Mouse (Mus musculus): ENCODE measurements at regions not wholly inside any gene's neighbourhood (a gene's known extent, or its start where the extent isn't known, plus 50 kb on each side); places are given as distances from the start of the nearest gene placed in this dataset.

GRCm38 (mm10) chr8:47769452-47769851, 52.5 kb upstream of the Cldn24 start:
- 83% methylated on average over 5 of the region's 5 CpGs for WGBS
- no peak for ATAC-seq (ENCODE audit: borderline replicate concordance, extremely low read depth, low FRiP score, low TSS enrichment)
- Histone ChIP-seq H3K9ac (no peak overlapping the region), H3K27ac (no peak overlapping the region), H3K9me3 (no peaks in the 10 kb centered on the region), H3K4me3 (no peak overlapping the region), H3K36me3 (no peaks in the 10 kb centered on the region), H3K4me2 (no peak overlapping the region), H3K4me1 (peaks cover 4% of the 10 kb centered on the region), H3K27me3 (no peaks in the 10 kb centered on the region)

DNA sequence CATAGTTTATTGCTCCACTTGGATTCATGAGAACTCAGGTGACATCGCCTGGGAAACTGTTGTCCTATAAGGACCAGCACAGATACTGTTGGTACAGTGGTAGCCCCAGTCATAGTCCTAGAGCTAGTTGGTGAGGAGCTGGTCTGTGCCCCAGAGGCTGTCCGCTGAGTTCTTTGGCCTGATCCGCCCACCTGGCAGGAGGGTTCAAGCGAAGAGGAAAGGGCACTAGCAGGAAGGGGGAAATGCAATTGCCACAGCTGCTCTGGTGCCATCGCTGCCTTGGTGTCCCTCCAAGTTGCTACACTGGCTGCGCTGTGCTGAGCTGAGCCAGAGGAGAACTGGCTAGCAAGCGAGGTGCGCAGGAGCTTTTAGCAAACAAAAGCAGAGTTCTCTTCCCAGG, 53.2 kb upstream of the Cldn24 start:
- no peaks in the 10 kb centered on the region for H3K9me3 ChIP-seq
- peaks cover 11% of the 10 kb centered on the region for H3K4me1 ChIP-seq
- H3K36me3 ChIP-seq: no peaks in the 10 kb centered on the region
- no peak overlapping the region for H3K9ac ChIP-seq
- no peak for ATAC-seq (ENCODE audit: borderline replicate concordance, extremely low read depth, low FRiP score, low TSS enrichment)
- H3K27me3 ChIP-seq: no peaks in the 10 kb centered on the region
- no peak overlapping the region for H3K4me3 ChIP-seq
- H3K27ac ChIP-seq: no peak overlapping the region
- 85% methylated on average over 8 of the region's 8 CpGs for WGBS
- H3K4me2 ChIP-seq: no peak overlapping the region

GRCm38 (mm10) chr8:47764480-47764879, 50.7 kb upstream of the Cdkn2aip start:
- Histone ChIP-seq H3K9ac (no peak overlapping the region), H3K4me2 (peak overlapping the region; percentile 49), H3K4me1 (peaks cover 15% of the 10 kb centered on the region), H3K27ac (no peak overlapping the region), H3K9me3 (no peaks in the 10 kb centered on the region), H3K27me3 (no peaks in the 10 kb centered on the region), H3K36me3 (no peaks in the 10 kb centered on the region), H3K4me3 (peak overlapping the region; percentile 15; the same call in 1 of the 2 replicates)
- peak; percentile 45; the same call in 1 of the 2 replicates for ATAC-seq (ENCODE audit: borderline replicate concordance, extremely low read depth, low FRiP score, low TSS enrichment)
- WGBS: 26% methylated on average over 15 of the region's 15 CpGs

- H3K9me3 ChIP-seq: no peaks in the 10 kb centered on the region
- H3K36me3 ChIP-seq: no peaks in the 10 kb centered on the region
- H3K4me3 ChIP-seq: no peak overlapping the region
- no peak for ATAC-seq (ENCODE audit: borderline replicate concordance, extremely low read depth, low FRiP score, low TSS enrichment)
- H3K27ac ChIP-seq: no peak overlapping the region
- 29% methylated on average over 11 of the region's 11 CpGs for WGBS
- H3K9ac ChIP-seq: no peak overlapping the region
- H3K27me3 ChIP-seq: no peaks in the 10 kb centered on the region
- peaks cover 15% of the 10 kb centered on the region for H3K4me1 ChIP-seq
- H3K4me2 ChIP-seq: peak overlapping the region; percentile 49
Measured at GRCm38 (mm10) chr8:47764068-47764467, 50.3 kb upstream of the Cdkn2aip start.
